Mouse (Mus musculus) liver, embryonic 11.5 days (tissue): ENCODE data around the gene Olfr139. TPM values are rescaled to one million over a fixed set of nuclear protein-coding genes. Genes with fewer than 3 reads are reported as not detected.

Experiments used
- ATAC-seq: fragments of 200-750 bp; cut with Nextera tagmentation; replicated peaks from 2 replicates; pipeline ENCODE4 v1.8.0; 2017; ENCODE audit warnings: moderate number of reproducible peaks, mild to moderate bottlenecking, moderate TSS enrichment, moderate library complexity; ENCODE audit not compliant: low FRiP score
- DNase-seq: peaks from one replicate; pipeline ENCODE4 v3.0.0-alpha.2; 2017; ENCODE audit warnings: low spot score
- H3K27ac ChIP-seq: fragments of 300-500 bp; sonication (generic); 2 replicates; pipeline ENCODE4 v1.5.1; 2014; ENCODE audit warnings: mild to moderate bottlenecking, low read depth, low read length, control low read depth
- H3K27me3 ChIP-seq: fragments of 300-500 bp; sonication (generic); replicated peaks from 2 replicates; pipeline ENCODE4 v1.6.1; 2014; ENCODE audit warnings: low read length, mixed read lengths; ENCODE audit not compliant: control insufficient read depth, insufficient read depth
- H3K36me3 ChIP-seq: fragments of 300-500 bp; sonication (generic); 2 replicates; pipeline ENCODE4 v1.6.1; 2014; ENCODE audit warnings: mild to moderate bottlenecking, low read length, moderate library complexity, mixed read lengths; ENCODE audit not compliant: control insufficient read depth, insufficient read depth
- H3K4me1 ChIP-seq: fragments of 300-500 bp; sonication (generic); replicated peaks from 2 replicates; pipeline ENCODE4 v1.6.1; 2014; ENCODE audit warnings: low read length, mixed read lengths; ENCODE audit not compliant: control insufficient read depth, insufficient read depth
- H3K4me2 ChIP-seq: fragments of 300-500 bp; sonication (generic); 2 replicates; pipeline ENCODE4 v1.6.1; 2014; ENCODE audit warnings: mild to moderate bottlenecking, control low read depth, moderate library complexity
- H3K4me3 ChIP-seq: fragments of 300-500 bp; sonication (generic); 2 replicates; pipeline ENCODE4 v1.5.1; 2014; ENCODE audit warnings: low read depth, low read length, control low read depth
- H3K9ac ChIP-seq: fragments of 300-500 bp; sonication (generic); 2 replicates; pipeline ENCODE4 v1.6.1; 2014; ENCODE audit warnings: low read depth, low read length, control low read depth
- H3K9me3 ChIP-seq: fragments of 300-500 bp; sonication (generic); 2 replicates; pipeline ENCODE4 v1.6.1; 2016; ENCODE audit warnings: low read length, inconsistent platforms, mixed read lengths; ENCODE audit not compliant: control insufficient read depth
- WGBS: fragments of 180-500 bp; shearing (Covaris S2); extraction: QIAGEN DNeasy Blood & Tissue Kit; methylation state at CpG from one replicate; pipeline ENCODE4 v1.1.7; 2014; 5-methylcytosine and 5-hydroxymethylcytosine counted together
- polyA plus RNA-seq: library from polyadenylated mRNA; unstranded; fragments of >200 nt; fragmentation: Nextera tagmentation; extraction: Ambion mirVana; gene quantifications from 2 replicates; pipeline ENCODE4 v1.2.1, GENCODE M21; 2014

Olfr139 gene
- not detected in 2 replicates for polyA plus RNA-seq

GRCm38 (mm10) chr11:74056451-74056850, at the start of gene Olfr139, which contains the start of gene Olfr399:
Gene Olfr139, minus strand, starts transcription at chr11:74056551.
Gene Olfr399, minus strand, starts transcription at chr11:74056615.
- Histone ChIP-seq H3K36me3 (no peaks in the 10 kb centered on the region), H3K4me1 (no peaks in the 10 kb centered on the region), H3K27me3 (no peaks in the 10 kb centered on the region), H3K27ac (no peak within 1 kb of the TSS), H3K9me3 (no peaks in the 10 kb centered on the region; the same call in 1 of the 2 replicates), H3K4me3 (no peak within 1 kb of the TSS), H3K9ac (no peak within 1 kb of the TSS), H3K4me2 (no peak within 1 kb of the TSS)
- ATAC-seq (no peak), DNase-seq (no peak)
- 62% methylated on average over 2 of the region's 2 CpGs for WGBS

- Histone ChIP-seq H3K9ac (no peak overlapping the region), H3K27me3 (no peaks in the 10 kb centered on the region), H3K4me3 (no peak overlapping the region), H3K36me3 (no peaks in the 10 kb centered on the region), H3K27ac (no peak overlapping the region), H3K4me1 (no peaks in the 10 kb centered on the region), H3K9me3 (no peaks in the 10 kb centered on the region), H3K4me2 (no peak overlapping the region)
- 35% methylated on average over 5 of the region's 5 CpGs for WGBS
- ATAC-seq: no peak
- no peak for DNase-seq
Measured at GRCm38 (mm10) chr11:74105066-74105465, 48.7 kb upstream of the Olfr139 start.

- no peak overlapping the region for H3K27ac ChIP-seq
- no peaks in the 10 kb centered on the region for H3K36me3 ChIP-seq
- H3K9ac ChIP-seq: no peak overlapping the region
- no peak overlapping the region for H3K4me3 ChIP-seq
- 40% methylated on average over 2 of the region's 2 CpGs for WGBS
- H3K4me2 ChIP-seq: no peak overlapping the region
- H3K27me3 ChIP-seq: no peaks in the 10 kb centered on the region
- no peaks in the 10 kb centered on the region for H3K4me1 ChIP-seq
- H3K9me3 ChIP-seq: no peaks in the 10 kb centered on the region
- DNase-seq (no peak), ATAC-seq (no peak)
Measured at GRCm38 (mm10) chr11:74101507-74101906, 45.2 kb upstream of the Olfr139 start.

GRCm38 (mm10) chr11:74100724-74101123, 44.4 kb upstream of the Olfr139 start:
- H3K9ac ChIP-seq: no peak overlapping the region
- no peaks in the 10 kb centered on the region for H3K9me3 ChIP-seq
- no peak overlapping the region for H3K4me2 ChIP-seq
- H3K27me3 ChIP-seq: no peaks in the 10 kb centered on the region
- H3K36me3 ChIP-seq: no peaks in the 10 kb centered on the region
- no peaks in the 10 kb centered on the region for H3K4me1 ChIP-seq
- no peak overlapping the region for H3K4me3 ChIP-seq
- ATAC-seq (no peak), DNase-seq (no peak)
- 41% methylated on average over 2 of the region's 2 CpGs for WGBS
- H3K27ac ChIP-seq: no peak overlapping the region

GRCm38 (mm10) chr11:74069655-74070054, 13.3 kb upstream of the Olfr139 start, which contains the start of gene Zfp616:
Gene Zfp616, plus strand, starts transcription at chr11:74069955.
- no peak within 1 kb of the TSS for H3K9ac ChIP-seq
- no peak within 1 kb of the TSS for H3K4me3 ChIP-seq
- H3K27ac ChIP-seq: no peak within 1 kb of the TSS
- DNase-seq (no peak), ATAC-seq (no peak)
- H3K36me3 ChIP-seq: no peaks in the 10 kb centered on the region
- no peaks in the 10 kb centered on the region for H3K27me3 ChIP-seq
- no peaks in the 10 kb centered on the region for H3K4me1 ChIP-seq
- 65% methylated on average over 1 of the region's 1 CpGs for WGBS
- no peaks in the 10 kb centered on the region for H3K9me3 ChIP-seq
- no peak within 1 kb of the TSS for H3K4me2 ChIP-seq

GRCm38 (mm10) chr11:74051347-74051746, 5.0 kb downstream of the Olfr139 start:
- Histone ChIP-seq H3K4me1 (no peaks in the 10 kb centered on the region), H3K4me3 (no peak overlapping the region), H3K27ac (no peak overlapping the region), H3K4me2 (no peak overlapping the region), H3K27me3 (no peaks in the 10 kb centered on the region), H3K36me3 (no peaks in the 10 kb centered on the region), H3K9me3 (peaks cover under 1% of the 10 kb centered on the region; the same call in 1 of the 2 replicates), H3K9ac (no peak overlapping the region)
- ATAC-seq (no peak), DNase-seq (no peak)
- WGBS: 64% methylated on average over 3 of the region's 3 CpGs

Other genes with a start within 250 kb of the Olfr139 start
- gene Olfr392, start 239.5 kb downstream of the Olfr139 start, polyA plus RNA-seq: not detected in 2 replicates
- gene Olfr393, start 205.1 kb downstream of the Olfr139 start, polyA plus RNA-seq: not detected in 2 replicates
- gene Olfr394, start 165.8 kb downstream of the Olfr139 start, polyA plus RNA-seq: not detected in 2 replicates
- not detected in 2 replicates for gene Olfr395, start 147.3 kb downstream of the Olfr139 start, polyA plus RNA-seq
- gene Olfr23, start 119.9 kb downstream of the Olfr139 start, polyA plus RNA-seq: not detected in 2 replicates
- not detected in 2 replicates for gene Olfr397, start 95.7 kb downstream of the Olfr139 start, polyA plus RNA-seq
- gene Olfr398, start 66.1 kb downstream of the Olfr139 start, polyA plus RNA-seq: not detected in 2 replicates
- gene Olfr399, start 64 bp upstream of the Olfr139 start, polyA plus RNA-seq: not detected in 2 replicates
- gene Zfp616, start 13.4 kb upstream of the Olfr139 start, polyA plus RNA-seq: not detected in 2 replicates
- gene Olfr401, start 57.2 kb upstream of the Olfr139 start, polyA plus RNA-seq: not detected in 2 replicates
- not detected in 2 replicates for gene Olfr402, start 97.0 kb upstream of the Olfr139 start, polyA plus RNA-seq
- not detected in 2 replicates for gene Olfr403, start 129.7 kb upstream of the Olfr139 start, polyA plus RNA-seq
- not detected in 2 replicates for gene Olfr43, start 154.8 kb upstream of the Olfr139 start, polyA plus RNA-seq
- not detected in 2 replicates for gene Olfr406, start 203.3 kb upstream of the Olfr139 start, polyA plus RNA-seq
- not detected in 2 replicates for gene Olfr59, start 227.2 kb upstream of the Olfr139 start, polyA plus RNA-seq